19 mouse cellular contexts compared by ENCODE assay signal in the genomic region with DNA sequence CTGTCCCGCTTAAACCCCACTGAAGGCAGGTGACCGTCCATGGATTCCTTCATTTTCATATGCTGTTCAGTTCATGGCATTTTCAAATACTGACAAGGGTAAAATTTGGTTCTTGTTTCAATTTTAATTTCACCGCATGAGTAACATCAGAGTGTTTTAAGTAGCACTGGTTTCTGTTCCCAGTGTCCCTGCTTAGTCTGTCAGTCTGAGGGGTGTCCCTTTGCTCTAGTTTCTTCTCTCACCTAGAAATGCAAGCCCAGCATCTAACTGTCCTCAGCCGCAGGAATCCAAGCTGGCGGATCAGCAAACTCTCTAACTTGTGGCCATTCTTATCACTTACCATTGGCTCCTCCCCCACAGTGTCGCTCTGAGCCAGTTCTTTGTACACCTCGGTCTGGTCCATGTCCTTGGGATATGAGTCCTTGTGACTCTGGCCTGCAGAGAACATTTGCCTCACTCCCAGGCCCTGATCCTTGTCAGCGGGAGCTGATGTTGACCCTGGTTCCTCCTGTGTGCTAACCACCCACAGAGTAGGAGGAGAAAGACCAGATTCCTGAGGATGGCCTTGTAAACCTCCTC. TPM values are rescaled to one million over a fixed set of nuclear protein-coding genes. Genes with fewer than 3 reads are reported as not detected.
DNase-seq lines count a peak whose midpoint lies in the region; ATAC-seq and TF ChIP-seq lines count a peak whose summit lies in the region.
"Had no signal": no experiment of that assay in that cellular context is flagged by ENCODE, and none has a peak within 500 bp of the region (broad histone marks: within the 10 kb centered on the region; RNA-seq: fewer than 3 reads in every experiment).

No protein-coding gene starts in this region.

- no peaks in the 10 kb centered on the region for H3K36me3 ChIP-seq in liver, embryonic 14.5 days (replicated peaks; ENCODE audit: control insufficient read depth, insufficient read depth, low read depth)
- H3K36me3 ChIP-seq in neural tube, embryonic 15.5 days, result no peaks in the 10 kb centered on the region

- no peak overlapping the region for H3K4me3 ChIP-seq in liver, embryonic 14.5 days (ENCODE audit: insufficient read depth in 1 of 2, low read depth in 2 of 2, low read length in 2 of 2)
- no peak overlapping the region for H3K4me3 ChIP-seq in neural tube, embryonic 15.5 days (replicated peaks)
- H3K4me3 ChIP-seq: neural tube, embryonic 12.5 days had no signal

- no peaks in the 10 kb centered on the region for H3K9me3 ChIP-seq in liver, embryonic 14.5 days (ENCODE audit: control insufficient read depth, low read length)
- no peaks in the 10 kb centered on the region for H3K9me3 ChIP-seq in neural tube, embryonic 15.5 days (replicated peaks)
- H3K9me3 ChIP-seq: neural tube, embryonic 12.5 days had no signal

- 51% methylated on average over 8 of the region's 8 CpGs for WGBS in liver, embryonic 14.5 days (ENCODE audit: insufficient replicate concordance)
- 81% methylated on average over 8 of the region's 8 CpGs for whole genome bisulfite sequencing in neural tube, embryonic 15.5 days

- H3K27ac ChIP-seq in liver, embryonic 14.5 days, result no peak overlapping the region
- no peak overlapping the region for H3K27ac ChIP-seq in neural tube, embryonic 15.5 days (replicated peaks)
- H3K27ac ChIP-seq: kidney, postnatal 0 days; neural tube, embryonic 12.5 days had no signal

- H3K4me1 ChIP-seq in liver, embryonic 14.5 days (replicated peaks; ENCODE audit: control insufficient read depth in 2 of 2, insufficient read depth in 2 of 2, low read length in 1 of 2), result peaks cover 0 to 19% of the 10 kb centered on the region in 2 experiments; a peak in 3 of 4 replicates
- H3K4me1 ChIP-seq in neural tube, embryonic 15.5 days, result peaks cover 87% of the 10 kb centered on the region

- intact Hi-C loops in heart, postnatal 14 days (cut with DNase I), result loop anchor here (5.0 kb wide), 1 partner anchor 139 kb away; no protein-coding TSS in a partner anchor

- no peak for TF ChIP-seq EP300 in liver, embryonic 14.5 days (IDR thresholded peaks at IDR 0.05; ENCODE audit: low read depth)

- H3K27me3 ChIP-seq in liver, embryonic 14.5 days (ENCODE audit: control insufficient read depth, insufficient read depth, low read length), result no peaks in the 10 kb centered on the region
- H3K27me3 ChIP-seq in neural tube, embryonic 15.5 days (replicated peaks), result no peaks in the 10 kb centered on the region
- H3K27me3 ChIP-seq: neural tube, embryonic 12.5 days; Patski had no signal

- H3K4me2 ChIP-seq in liver, embryonic 14.5 days (ENCODE audit: low read depth), result no peak overlapping the region
- no peak overlapping the region for H3K4me2 ChIP-seq in neural tube, embryonic 15.5 days
- H3K4me2 ChIP-seq: neural tube, embryonic 12.5 days had no signal

- peak; percentile 25; the same call in 1 of the 2 replicates for ATAC-seq in liver, embryonic 14.5 days (ENCODE audit: insufficient read depth)
- no peak for ATAC-seq in neural tube, embryonic 15.5 days (ENCODE audit: low FRiP score)
- ATAC-seq: forebrain, embryonic 16.5 days; midbrain, embryonic 16.5 days; Patski had no signal

- no peak overlapping the region for H3K9ac ChIP-seq in liver, embryonic 14.5 days (replicated peaks)
- no peak overlapping the region for H3K9ac ChIP-seq in neural tube, embryonic 15.5 days (replicated peaks)
- H3K9ac ChIP-seq: neural tube, embryonic 12.5 days had no signal

- TF ChIP-seq CTCF in liver, embryonic 14.5 days (IDR thresholded peaks at IDR 0.05; ENCODE audit: low read depth), result no peak

- DNase-seq in heart, adult 18-20 months, result peak; percentile 51 to 54
- no peak for DNase-seq in heart, postnatal 14 days
- DNase-seq in ovary, postnatal 36 days (ENCODE audit: low spot score), result peak; percentile 27
- DNase-seq in ovary, postnatal 14 days (ENCODE audit: low spot score), result no peak
- DNase-seq in liver, embryonic 14.5 days (ENCODE audit: low read depth in 3 of 3, low spot score in 3 of 3), result no peak
- no peak for DNase-seq in lung, postnatal 4 days
- DNase-seq: cerebellum, adult 11-12 months; embryo, embryonic 11 days; gastrocnemius, postnatal 10 days; layer of hippocampus, adult 9-11 months; lung, adult 2 months; right cerebral cortex, adult 18-20 months; thymus, adult 2 months had no signal

RNA-seq across cellular contexts. Expression of a gene that starts 9.5 kb away (rescaled TPM):
- 10 to 100 TPM; 30.6 to 32.2 TPM for total RNA-seq in heart, adult 18-20 months (2021)
- total RNA-seq in heart, postnatal 14 days (2021), result 10 to 100 TPM; 37.7 to 41.7 TPM
- 8.4 and 9.8 TPM in 2 replicates for polyA plus RNA-seq in liver, embryonic 14.5 days (2012; rRNA removed)
- polyA plus RNA-seq in liver, embryonic 14.5 days (2014; fragmentation: Nextera tagmentation; extraction: Ambion mirVana), result 8.2 and 9.1 TPM in 2 replicates
- 67.8 and 76.5 TPM in 2 replicates for polyA plus RNA-seq in neural tube, embryonic 15.5 days (2015; fragmentation: Nextera tagmentation; extraction: Ambion mirVana)

Comparison
In these comparisons a context has a peak if more than half of its experiments do, and no peak if none do; other contexts are left out.
1. DNase-seq: peak in heart, adult 18-20 months (2 of 2) and ovary, postnatal 36 days (single experiment); none in heart, postnatal 14 days (0 of 2), ovary, postnatal 14 days (single experiment), liver, embryonic 14.5 days (0 of 3) and lung, postnatal 4 days (0 of 2).